Mouse (Mus musculus): ENCODE data around the gene Zdhhc23.

GRCm38 (mm10) chr16:43930577-43930976, 49.0 kb downstream of the Zdhhc23 start:
- TF ChIP-seq USF1 (IDR thresholded peaks at IDR 0.05; ENCODE audit: low read depth) (no peak), POLR2A (IDR thresholded peaks at IDR 0.05; ENCODE audit: insufficient read length, low read depth) (no peak), MYOD1 (IDR thresholded peaks at IDR 0.05; ENCODE audit: control insufficient read depth in 1 of 3, insufficient read length in 2 of 3, low read depth in 2 of 3) (no peak), POLR2AphosphoS2 (IDR thresholded peaks at IDR 0.05; ENCODE audit: insufficient read length, low read depth) (no peak)
